12 mouse cellular contexts compared by ENCODE assay signal in genomic region chr15:78231346-78232331, GRCm38 (mm10). TPM values are rescaled to one million over a fixed set of nuclear protein-coding genes. Genes with fewer than 3 reads are reported as not detected.
DNase-seq lines count a peak whose midpoint lies in the region; ATAC-seq lines count a peak whose summit lies in the region.
"Had no signal": no experiment of that assay in that cellular context is flagged by ENCODE, and none has a peak within 500 bp of the region (broad histone marks: within the 10 kb centered on the region; RNA-seq: fewer than 3 reads in every experiment).

No protein-coding gene starts in this region.

- 53% methylated on average over 13 of the region's 13 CpGs for WGBS in liver, embryonic 11.5 days
- WGBS in embryonic facial prominence, embryonic 11.5 days, result 25% methylated on average over 13 of the region's 13 CpGs
- WGBS in hindbrain, embryonic 15.5 days, result 12% methylated on average over 13 of the region's 13 CpGs
- WGBS in neural tube, embryonic 13.5 days, result 21% methylated on average over 13 of the region's 13 CpGs

- no peak for DNase-seq in liver, embryonic 11.5 days (ENCODE audit: low spot score)
- DNase-seq in liver, result no peak
- DNase-seq in embryonic facial prominence, embryonic 11.5 days (ENCODE audit: low spot score), result peak; percentile 45
- DNase-seq in adrenal gland, postnatal 4 days (ENCODE audit: low spot score in 2 of 2), result no peak
- DNase-seq in gastrocnemius, adult 8-10 months (ENCODE audit: low spot score in 2 of 2), result no peak
- DNase-seq: adrenal gland, adult 2 months; cerebellum, postnatal 25 days; lung, adult 18-20 months had no signal

- H3K4me1 ChIP-seq in liver, embryonic 11.5 days (replicated peaks; ENCODE audit: control insufficient read depth, insufficient read depth, low read length), result no peaks in the 10 kb centered on the region; the same call in 1 of the 2 replicates
- no peaks in the 10 kb centered on the region for H3K4me1 ChIP-seq in embryonic facial prominence, embryonic 11.5 days (ENCODE audit: control insufficient read depth, insufficient read depth, low read length)
- H3K4me1 ChIP-seq in hindbrain, embryonic 15.5 days (replicated peaks), result peaks cover 12% of the 10 kb centered on the region
- peaks cover 12% of the 10 kb centered on the region for H3K4me1 ChIP-seq in neural tube, embryonic 13.5 days (replicated peaks)

- ATAC-seq in liver, embryonic 11.5 days (replicated peaks; ENCODE audit: low FRiP score), result no peak
- no peak for ATAC-seq in embryonic facial prominence, embryonic 11.5 days (replicated peaks; ENCODE audit: insufficient number of reproducible peaks, low FRiP score, low TSS enrichment, low read depth)
- ATAC-seq in hindbrain, embryonic 15.5 days (ENCODE audit: low FRiP score, low read depth), result peak; percentile 73
- peak; percentile 79 for ATAC-seq in neural tube, embryonic 13.5 days (ENCODE audit: low read depth)

- H3K27me3 ChIP-seq in liver, embryonic 11.5 days (replicated peaks; ENCODE audit: control insufficient read depth, insufficient read depth, low read length), result no peaks in the 10 kb centered on the region
- H3K27me3 ChIP-seq in embryonic facial prominence, embryonic 11.5 days (ENCODE audit: control insufficient read depth, insufficient read depth, low read length), result no peaks in the 10 kb centered on the region
- H3K27me3 ChIP-seq in hindbrain, embryonic 15.5 days, result no peaks in the 10 kb centered on the region
- no peaks in the 10 kb centered on the region for H3K27me3 ChIP-seq in neural tube, embryonic 13.5 days

- no peak overlapping the region for H3K9ac ChIP-seq in liver, embryonic 11.5 days (ENCODE audit: low read depth, low read length)
- no peak overlapping the region for H3K9ac ChIP-seq in embryonic facial prominence, embryonic 11.5 days (replicated peaks; ENCODE audit: low read length)
- H3K9ac ChIP-seq in hindbrain, embryonic 15.5 days, result no peak overlapping the region
- H3K9ac ChIP-seq in neural tube, embryonic 13.5 days, result no peak overlapping the region

- no peaks in the 10 kb centered on the region for H3K36me3 ChIP-seq in liver, embryonic 11.5 days (ENCODE audit: control insufficient read depth, insufficient read depth, low read length)
- no peaks in the 10 kb centered on the region for H3K36me3 ChIP-seq in embryonic facial prominence, embryonic 11.5 days (replicated peaks; ENCODE audit: control insufficient read depth, insufficient read depth, low read depth, low read length)
- no peaks in the 10 kb centered on the region for H3K36me3 ChIP-seq in hindbrain, embryonic 15.5 days
- H3K36me3 ChIP-seq in neural tube, embryonic 13.5 days, result no peaks in the 10 kb centered on the region
- H3K36me3 ChIP-seq: G1E had no signal

- H3K9me3 ChIP-seq in liver, embryonic 11.5 days (ENCODE audit: control insufficient read depth, low read length), result no peaks in the 10 kb centered on the region
- H3K9me3 ChIP-seq in embryonic facial prominence, embryonic 11.5 days (replicated peaks; ENCODE audit: control insufficient read depth, low read length), result no peaks in the 10 kb centered on the region
- no peaks in the 10 kb centered on the region for H3K9me3 ChIP-seq in hindbrain, embryonic 15.5 days
- H3K9me3 ChIP-seq in neural tube, embryonic 13.5 days, result no peaks in the 10 kb centered on the region

- H3K4me2 ChIP-seq in liver, embryonic 11.5 days, result no peak overlapping the region
- no peak overlapping the region for H3K4me2 ChIP-seq in embryonic facial prominence, embryonic 11.5 days (ENCODE audit: low read depth, low read length)
- H3K4me2 ChIP-seq in hindbrain, embryonic 15.5 days, result peak overlapping the region; percentile 31
- H3K4me2 ChIP-seq in neural tube, embryonic 13.5 days, result peak overlapping the region; percentile 30

- no peak overlapping the region for H3K4me3 ChIP-seq in liver, embryonic 11.5 days (ENCODE audit: low read depth, low read length)
- no peak overlapping the region for H3K4me3 ChIP-seq in embryonic facial prominence, embryonic 11.5 days (ENCODE audit: low read depth, low read length)
- no peak overlapping the region for H3K4me3 ChIP-seq in hindbrain, embryonic 15.5 days
- H3K4me3 ChIP-seq in neural tube, embryonic 13.5 days, result no peak overlapping the region

- peak overlapping the region; percentile 15 for H3K27ac ChIP-seq in liver, embryonic 11.5 days (ENCODE audit: low read depth, low read length)
- no peak overlapping the region for H3K27ac ChIP-seq in embryonic facial prominence, embryonic 11.5 days (replicated peaks; ENCODE audit: low read depth, low read length)
- H3K27ac ChIP-seq in hindbrain, embryonic 15.5 days (replicated peaks), result peak overlapping the region; percentile 52; the same call in 1 of the 2 replicates
- 0 out of 2 replicates have a peak overlapping the region, but pooled peaks have one; percentile 6 for H3K27ac ChIP-seq in neural tube, embryonic 13.5 days (replicated peaks)

RNA-seq across cellular contexts. Expression of gene Ncf4, which starts 13.0 kb away (rescaled TPM):
- 18.8 and 19.8 TPM in 2 replicates for polyA plus RNA-seq in liver, embryonic 11.5 days (2014; fragmentation: Nextera tagmentation; extraction: Ambion mirVana)
- 6.2 and 7.9 TPM in 2 replicates for polyA plus RNA-seq in embryonic facial prominence, embryonic 11.5 days (2014; fragmentation: Nextera tagmentation; extraction: Ambion mirVana)
- polyA plus RNA-seq in hindbrain, embryonic 15.5 days (2015; fragmentation: Nextera tagmentation; extraction: Ambion mirVana), result 0.69 and 1.6 TPM in 2 replicates
- 1.1 and 1.9 TPM in 2 replicates for polyA plus RNA-seq in neural tube, embryonic 13.5 days (2015; fragmentation: Nextera tagmentation; extraction: Ambion mirVana)
- total RNA-seq in adrenal gland, postnatal 4 days (2021), result 1 to 10 TPM; 3.6 to 4.9 TPM
- total RNA-seq in gastrocnemius, adult 8-10 months (2022), result under 1 TPM in 3 of 4 experiments, not detected in 1; 0.24 to 0.94 (median 0.74) TPM

RNA-seq across cellular contexts. Expression of gene Pvalb, which starts 25.4 kb away (rescaled TPM):
- not detected in 2 replicates for polyA plus RNA-seq in liver, embryonic 11.5 days (2014; fragmentation: Nextera tagmentation; extraction: Ambion mirVana)
- polyA plus RNA-seq in embryonic facial prominence, embryonic 11.5 days (2014; fragmentation: Nextera tagmentation; extraction: Ambion mirVana), result 0.22 TPM in 1 of 2 replicates, not detected in the other
- polyA plus RNA-seq in hindbrain, embryonic 15.5 days (2015; fragmentation: Nextera tagmentation; extraction: Ambion mirVana), result 7.6 and 9.0 TPM in 2 replicates
- 2.5 and 4.1 TPM in 2 replicates for polyA plus RNA-seq in neural tube, embryonic 13.5 days (2015; fragmentation: Nextera tagmentation; extraction: Ambion mirVana)
- 10 to 100 TPM in 1 of 2 experiments, 1 to 10 TPM in 1; 2.8 to 13.4 TPM for total RNA-seq in adrenal gland, postnatal 4 days (2021)
- over 10,000 TPM; 12,380 to 17,080 (median 15,669) TPM for total RNA-seq in gastrocnemius, adult 8-10 months (2022)
- total RNA-seq: adrenal gland, adult 2 months; G1E; hematopoietic stem cell, adult 5-6 weeks had no signal
- polyA plus RNA-seq: adrenal gland, adult 2 months; G1E had no signal

RNA-seq across cellular contexts. Expression of gene Ift27, which starts 57.7 kb away (rescaled TPM):
- 57.8 and 60.5 TPM in 2 replicates for polyA plus RNA-seq in liver, embryonic 11.5 days (2014; fragmentation: Nextera tagmentation; extraction: Ambion mirVana)
- polyA plus RNA-seq in embryonic facial prominence, embryonic 11.5 days (2014; fragmentation: Nextera tagmentation; extraction: Ambion mirVana), result 111 and 115 TPM in 2 replicates
- polyA plus RNA-seq in hindbrain, embryonic 15.5 days (2015; fragmentation: Nextera tagmentation; extraction: Ambion mirVana), result 102 and 109 TPM in 2 replicates
- polyA plus RNA-seq in neural tube, embryonic 13.5 days (2015; fragmentation: Nextera tagmentation; extraction: Ambion mirVana), result 88.5 and 96.9 TPM in 2 replicates
- total RNA-seq in adrenal gland, postnatal 4 days (2021), result 10 to 100 TPM; 32.1 to 32.8 TPM
- 10 to 100 TPM in 3 of 4 experiments, 1 to 10 TPM in 1; 9.0 to 16.1 (median 12.5) TPM for total RNA-seq in gastrocnemius, adult 8-10 months (2022)

Comparison
In these comparisons a context has a peak if more than half of its experiments do, and no peak if none do; other contexts are left out.
1. ATAC-seq: peak in hindbrain, embryonic 15.5 days (single experiment) and neural tube, embryonic 13.5 days (single experiment); none in liver, embryonic 11.5 days (single experiment) and embryonic facial prominence, embryonic 11.5 days (single experiment).
2. H3K4me2 ChIP-seq: peak in hindbrain, embryonic 15.5 days (single experiment) and neural tube, embryonic 13.5 days (single experiment); none in liver, embryonic 11.5 days (single experiment) and embryonic facial prominence, embryonic 11.5 days (single experiment).